Mouse (Mus musculus) heart, postnatal 14 days (tissue): ENCODE results near the gene Sirpb1c. TPM values are rescaled to one million over a fixed set of nuclear protein-coding genes. Genes with fewer than 3 reads are reported as not detected.
"Not testable (repeated sequence)": the region's sequence is repeated elsewhere in the genome, so short reads cannot be mapped to it uniquely, and the experiment has no call there.

ENCODE experiments used
- DNase-seq, 2 experiments: peaks; one replicate each; pipeline ENCODE4 v3.0.0; 2021 to 2022
- intact Hi-C: fragments of 180-260 bp; cut with DNase I; formaldehyde crosslinking; loops from one replicate; pipeline ENCODE4 v1.15.1; 2025
- long read RNA-seq, 2 experiments: library from polyadenylated mRNA; stranded (forward); transcript quantifications; one replicate each; pipeline ENCODE4 v2.0.0; 2021
- total RNA-seq, 2 experiments: library from RNA; stranded (reverse); gene quantifications; 2 replicates each; pipeline ENCODE4 v1.2.3; 2021

The Sirpb1c gene
- under 1 TPM in 1 of 2 experiments, not detected in 1; 0.15 TPM for total RNA-seq
- long read RNA-seq, experiment 1 = 0 reads
- long read RNA-seq, experiment 2 = 0 reads

GRCm38 (mm10) chr3:15848280-15848679, at the start of gene Sirpb1c:
TSS of gene Sirpb1c (minus strand) at chr3:15848528.
- intact Hi-C loops = loop anchor here (5.0 kb wide), 1 partner anchor 511 kb away; no protein-coding TSS in a partner anchor
- DNase-seq = not testable (repeated sequence)

- DNase-seq = no peak
- intact Hi-C loops = loop anchor here (10.0 kb wide), 1 partner anchor 552 kb away; the partner anchor contains the start of gene Gm9733
Observed at GRCm38 (mm10) chr3:15886380-15886779, 38.1 kb upstream of the Sirpb1c start.

- DNase-seq = not testable (repeated sequence)
- intact Hi-C loops = loop anchor here (5.0 kb wide), 1 partner anchor 268 kb away; no protein-coding TSS in a partner anchor
Observed at GRCm38 (mm10) chr3:15855773-15856172, 7.4 kb upstream of the Sirpb1c start.

- DNase-seq = no peak
- intact Hi-C loops = loop anchor here (5.0 kb wide), 1 partner anchor 513 kb away; no protein-coding TSS in a partner anchor
Observed at GRCm38 (mm10) chr3:15849922-15850321, 1.6 kb upstream of the Sirpb1c start.

- no peak for DNase-seq
- intact Hi-C loops = loop anchor here (2.0 to 5.0 kb wide), 2 partner anchors 269 to 510 kb away; no protein-coding TSS in a partner anchor
Observed at GRCm38 (mm10) chr3:15847332-15848047, 838 bp downstream of the Sirpb1c start.

GRCm38 (mm10) chr3:15773642-15774041, 74.7 kb downstream of the Sirpb1c start:
- DNase-seq, intact Hi-C loops: not testable (repeated sequence)

Other genes starting within 250 kb of the Sirpb1c start
- gene Gm5150, start 157.9 kb upstream of the Sirpb1c start, total RNA-seq = not detected